Mouse (Mus musculus): ENCODE data around the gene Frem2. TPM values are rescaled to one million over a fixed set of nuclear protein-coding genes. Genes with fewer than 3 reads are reported as not detected.

The Frem2 gene
- not detected in 4 replicates for total RNA-seq (2023; ENCODE audit: inconsistent age)

DNA sequence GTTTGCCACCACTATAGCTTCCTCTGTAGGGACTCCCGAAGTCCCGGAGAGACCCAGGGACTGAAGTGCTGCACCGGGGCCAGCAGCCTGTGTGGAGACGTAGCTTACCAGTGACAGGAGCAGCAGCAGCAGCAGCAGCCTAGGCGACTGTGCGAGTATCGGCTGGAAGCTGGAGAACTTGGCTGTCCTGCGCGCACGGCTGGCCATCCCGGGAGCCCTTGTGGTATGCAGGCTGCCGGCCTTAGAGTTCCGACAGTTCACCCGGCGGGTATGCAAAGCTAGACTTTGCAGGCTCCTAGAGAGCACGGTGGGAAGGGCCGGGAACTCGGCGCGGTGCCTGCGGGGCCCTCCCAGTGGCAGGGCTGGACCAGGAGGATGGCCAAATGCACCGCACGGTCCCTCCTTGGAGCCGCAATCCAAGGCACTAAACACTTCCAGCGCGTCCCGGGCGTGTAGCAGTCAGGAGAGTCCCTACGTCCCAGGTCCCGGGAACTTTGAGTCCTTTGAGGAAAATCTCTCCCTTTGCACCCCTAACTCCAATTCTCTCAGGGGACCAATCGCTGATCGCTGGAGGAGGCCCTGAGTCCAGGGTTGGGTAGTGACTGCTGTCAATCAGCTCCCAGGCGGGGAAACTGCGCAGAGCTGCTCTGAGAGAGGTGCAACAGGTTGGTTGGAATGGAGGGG, at the start of gene Frem2:
Frem2 (minus strand) TSS at position 478 of the 684 bp plus-strand sequence.

DNA sequence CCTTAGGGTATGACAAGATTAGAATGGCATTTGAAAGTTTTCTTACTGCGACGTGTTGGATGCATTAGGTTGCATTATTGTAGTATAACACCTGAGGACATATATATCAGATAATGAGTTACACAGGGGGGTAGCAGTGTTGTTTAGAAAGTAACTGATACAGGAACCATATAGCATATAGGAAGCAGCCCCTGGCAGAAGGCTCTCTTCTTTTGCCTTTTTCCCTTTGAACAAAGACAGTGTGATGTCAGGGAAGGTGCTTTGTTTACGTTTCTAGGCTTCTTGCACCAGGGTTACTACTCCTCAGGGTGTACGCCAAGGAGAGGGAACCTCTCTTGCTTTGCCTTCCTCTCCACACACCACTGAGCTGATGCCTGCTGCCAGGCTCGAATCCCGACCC, 168.8 kb downstream of the Frem2 start, which contains the start of gene Stoml3:
Stoml3 (plus strand) TSS at position 301 of the 400 bp plus-strand sequence.

Other genes with a start within 250 kb of the Frem2 start
- gene Nhlrc3, start 194.0 kb downstream of the Frem2 start, total RNA-seq (2023; ENCODE audit: inconsistent age) = 14.7 to 18.4 TPM (median 16.5 TPM) in 4 replicates
- gene Proser1, start 193.7 kb downstream of the Frem2 start, total RNA-seq (2023; ENCODE audit: inconsistent age) = 41.4 to 49.7 TPM (median 45.4 TPM) in 4 replicates
- not detected in 4 replicates for gene Stoml3, start 168.7 kb downstream of the Frem2 start, total RNA-seq (2023; ENCODE audit: inconsistent age)
- not detected in 4 replicates for gene Gm10985, start 187.7 kb upstream of the Frem2 start, total RNA-seq (2023; ENCODE audit: inconsistent age)
- gene Ufm1, start 206.5 kb upstream of the Frem2 start, total RNA-seq (2023; ENCODE audit: inconsistent age) = 61.6 to 80.8 TPM (median 70.8 TPM) in 4 replicates